Mouse (Mus musculus) midbrain, postnatal 0 days (tissue): ENCODE measurements at regions not wholly inside any gene's neighbourhood (a gene's known extent, or its start where the extent isn't known, plus 50 kb on each side); places are given as distances from the start of the nearest gene placed in this dataset.

ENCODE experiments used
- ATAC-seq: fragments of 200-750 bp; cut with Nextera tagmentation; 2 replicates; pipeline ENCODE4 v1.8.0; 2017; ENCODE audit warnings: moderate number of reproducible peaks, mild to moderate bottlenecking, moderate TSS enrichment, moderate library complexity; ENCODE audit not compliant: low FRiP score
- DNase-seq: peaks from one replicate; pipeline ENCODE4 v3.0.0-alpha.2; 2015; ENCODE audit warnings: low spot score
- H3K27ac ChIP-seq: fragments of 300-500 bp; sonication (generic); 2 replicates; pipeline ENCODE4 v1.5.1; 2014; ENCODE audit warnings: low read depth, mild to moderate bottlenecking, low read length, mixed read lengths
- H3K27me3 ChIP-seq: fragments of 300-500 bp; sonication (generic); 2 replicates; pipeline ENCODE4 v1.6.1; 2014; ENCODE audit warnings: low read length, control low read depth, mixed read lengths; ENCODE audit not compliant: insufficient read depth
- H3K36me3 ChIP-seq: fragments of 300-500 bp; sonication (generic); 2 replicates; pipeline ENCODE4 v1.6.1; 2014; ENCODE audit warnings: low read length, control low read depth, mixed read lengths; ENCODE audit not compliant: insufficient read depth
- H3K4me1 ChIP-seq: fragments of 300-500 bp; sonication (generic); 2 replicates; pipeline ENCODE4 v1.6.1; 2014; ENCODE audit warnings: mild to moderate bottlenecking, control low read depth, antibody characterized with exemption, low read length, mixed read lengths; ENCODE audit not compliant: insufficient read depth
- H3K4me2 ChIP-seq: fragments of 300-500 bp; sonication (generic); 2 replicates; pipeline ENCODE4 v1.6.1; 2014; ENCODE audit warnings: low read depth, mild to moderate bottlenecking, low read length, mixed read lengths; ENCODE audit not compliant: poor library complexity, severe bottlenecking
- H3K4me3 ChIP-seq: fragments of 300-500 bp; sonication (generic); 2 replicates; pipeline ENCODE4 v1.5.1; 2014; ENCODE audit warnings: low read depth, mild to moderate bottlenecking, low read length, moderate library complexity
- H3K9ac ChIP-seq: fragments of 300-500 bp; sonication (generic); replicated peaks from 2 replicates; pipeline ENCODE4 v1.6.1; 2014; ENCODE audit warnings: mild to moderate bottlenecking, low read length, moderate library complexity, mixed read lengths; ENCODE audit not compliant: poor library complexity, severe bottlenecking
- H3K9me3 ChIP-seq: fragments of 300-500 bp; sonication (generic); 2 replicates; pipeline ENCODE4 v1.6.1; 2016; ENCODE audit warnings: low read length, control low read depth
- CTCF ChIP-seq: IDR thresholded peaks from 2 replicates; pipeline ENCODE4 v1.5.1; 2016; ENCODE audit warnings: antibody characterized with exemption, mild to moderate bottlenecking
- WGBS: fragments of 180-500 bp; shearing (Covaris S2); extraction: QIAGEN DNeasy Blood & Tissue Kit; methylation state at CpG from one replicate; pipeline ENCODE4 v1.1.7; 2014; 5-methylcytosine and 5-hydroxymethylcytosine counted together

GRCm38 (mm10) chr9:47358400-47358767 is 171.6 kb upstream of the Cadm1 start:
- WGBS = 61% methylated on average over 4 of the region's 4 CpGs
- no peaks in the 10 kb centered on the region for H3K36me3 ChIP-seq
- no peak overlapping the region for H3K27ac ChIP-seq
- no peak for TF ChIP-seq CTCF
- no peak overlapping the region for H3K9ac ChIP-seq
- ATAC-seq (no peak), DNase-seq (no peak)
- no peak overlapping the region for H3K4me3 ChIP-seq
- 0 out of 2 replicates have a peak, but pooled peaks cover 3% of the 10 kb centered on the region for H3K27me3 ChIP-seq
- peaks cover 17% of the 10 kb centered on the region for H3K4me1 ChIP-seq
- no peak overlapping the region for H3K4me2 ChIP-seq
- H3K9me3 ChIP-seq = no peaks in the 10 kb centered on the region

DNA sequence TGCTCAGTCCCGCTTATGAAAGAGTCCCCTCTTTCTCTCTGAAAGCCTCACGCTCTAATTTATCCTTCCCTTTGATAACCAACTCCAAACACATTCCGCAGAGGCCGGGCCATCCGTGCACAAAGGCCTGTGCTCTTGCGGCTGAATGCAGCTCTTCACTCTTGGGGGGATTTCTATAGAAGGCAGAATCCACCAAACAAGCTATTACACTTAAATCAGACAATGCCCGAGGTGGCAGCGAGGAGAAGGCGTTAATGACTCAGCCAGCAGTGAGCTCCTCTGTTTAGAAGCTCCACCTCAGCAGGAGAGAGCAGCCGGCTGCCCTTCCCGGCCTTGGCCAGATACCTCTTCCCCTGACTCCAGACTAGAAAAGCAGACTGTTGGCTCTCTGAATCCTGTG is 166.9 kb upstream of the Cadm1 start:
- ATAC-seq (no peak), DNase-seq (no peak)
- no peak for TF ChIP-seq CTCF
- WGBS = 14% methylated on average over 11 of the region's 11 CpGs
- H3K4me3 ChIP-seq = no peak overlapping the region
- H3K36me3 ChIP-seq = no peaks in the 10 kb centered on the region
- H3K4me1 ChIP-seq = peaks cover 11% of the 10 kb centered on the region
- no peaks in the 10 kb centered on the region for H3K9me3 ChIP-seq
- H3K27ac ChIP-seq = no peak overlapping the region
- peaks cover 6% of the 10 kb centered on the region; the same call in 1 of the 2 replicates for H3K27me3 ChIP-seq
- H3K9ac ChIP-seq = no peak overlapping the region
- H3K4me2 ChIP-seq = no peak overlapping the region

DNA sequence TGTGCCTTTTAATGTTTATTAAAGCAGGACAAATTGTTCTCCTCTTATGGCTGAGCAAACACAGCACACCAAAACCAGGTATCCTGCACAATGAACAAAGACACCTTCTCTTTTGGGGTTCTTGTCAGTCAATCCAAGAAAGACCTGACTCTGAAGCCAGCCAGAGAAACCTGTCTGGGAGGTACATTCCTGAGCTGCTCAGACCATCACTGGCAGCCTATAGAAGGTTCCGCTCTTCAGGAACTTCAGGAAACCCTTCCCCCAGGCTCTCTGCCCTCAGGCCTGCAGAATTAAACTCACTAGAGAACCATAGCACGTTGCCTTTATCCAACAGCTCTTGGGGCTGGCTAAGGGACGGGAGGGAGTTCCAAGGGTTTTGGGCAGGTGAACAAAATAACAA is 165.2 kb upstream of the Cadm1 start:
- Histone ChIP-seq H3K4me3 (no peak overlapping the region), H3K9me3 (no peaks in the 10 kb centered on the region), H3K36me3 (no peaks in the 10 kb centered on the region), H3K27ac (no peak overlapping the region), H3K9ac (no peak overlapping the region), H3K4me1 (peaks cover 12% of the 10 kb centered on the region), H3K4me2 (no peak overlapping the region), H3K27me3 (peaks cover 3% of the 10 kb centered on the region; the same call in 1 of the 2 replicates)
- no peak for ATAC-seq
- no peak for DNase-seq
- TF ChIP-seq CTCF = no peak
- WGBS = 83% methylated on average over 3 of the region's 3 CpGs

- peak; percentile 14; the same call in 1 of the 2 replicates for TF ChIP-seq CTCF
- peak overlapping the region; percentile 33 for H3K4me3 ChIP-seq
- no peak; the same call in 1 of the 2 replicates for ATAC-seq
- no peaks in the 10 kb centered on the region for H3K9me3 ChIP-seq
- H3K4me1 ChIP-seq = peaks cover 12% of the 10 kb centered on the region
- H3K4me2 ChIP-seq = peak overlapping the region; percentile 63
- no peaks in the 10 kb centered on the region for H3K36me3 ChIP-seq
- peaks cover 3% of the 10 kb centered on the region; the same call in 1 of the 2 replicates for H3K27me3 ChIP-seq
- no peak overlapping the region for H3K27ac ChIP-seq
- H3K9ac ChIP-seq = no peak overlapping the region
- DNase-seq = peak; percentile 53
- WGBS = 13% methylated on average over 17 of the region's 17 CpGs
Observed at GRCm38 (mm10) chr9:47367266-47367957, 162.6 kb upstream of the Cadm1 start.

DNA sequence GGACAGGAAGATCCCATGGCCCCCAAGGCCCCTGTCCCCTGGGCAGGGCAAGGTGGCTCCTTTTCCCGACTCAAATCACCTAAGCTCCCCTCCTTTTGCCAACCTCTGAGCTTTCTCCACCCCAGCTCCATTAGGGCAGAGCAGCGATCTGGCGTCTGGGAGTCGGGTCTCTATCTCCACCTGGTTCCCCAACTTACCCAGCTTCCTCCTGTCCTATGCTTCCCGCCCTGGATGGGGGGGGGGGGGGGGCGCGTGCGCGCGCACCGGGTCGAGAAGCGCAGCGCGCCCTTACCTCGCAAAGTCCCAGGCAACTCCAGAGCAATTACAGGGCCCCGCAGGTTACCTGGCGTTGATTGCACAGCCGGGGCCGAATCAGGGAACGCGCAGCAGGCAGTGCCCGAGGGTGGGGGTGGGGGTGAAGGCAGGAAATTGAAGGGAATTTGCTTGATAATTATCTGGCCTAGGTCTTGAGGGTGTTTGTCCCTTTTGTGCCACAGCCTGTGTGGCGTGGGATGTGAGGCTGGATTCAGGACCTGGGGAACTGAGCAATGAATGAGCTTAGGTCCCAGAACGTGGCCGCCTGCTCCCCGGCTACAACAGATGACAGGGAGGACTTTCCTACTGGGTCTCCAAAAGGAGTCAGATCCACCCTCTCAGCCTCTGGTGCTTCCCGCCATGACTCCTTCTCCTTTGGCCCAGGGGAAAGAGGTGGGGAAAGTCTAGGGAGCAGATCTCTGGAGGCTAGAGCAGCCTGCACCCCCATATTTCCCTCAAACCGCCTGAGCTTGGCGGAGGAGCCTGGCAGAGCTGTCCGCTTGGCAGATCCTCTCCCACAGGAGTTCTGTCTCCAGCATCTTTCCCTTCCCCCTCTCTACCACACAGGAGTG is 161.7 kb upstream of the Cadm1 start:
- Histone ChIP-seq H3K27ac (no peak overlapping the region), H3K4me2 (peak overlapping the region; percentile 63), H3K4me3 (peak overlapping the region; percentile 33), H3K9ac (no peak overlapping the region), H3K27me3 (peaks cover 3% of the 10 kb centered on the region; the same call in 1 of the 2 replicates), H3K36me3 (no peaks in the 10 kb centered on the region), H3K4me1 (peaks cover 8% of the 10 kb centered on the region), H3K9me3 (no peaks in the 10 kb centered on the region)
- no peak for TF ChIP-seq CTCF
- 7% methylated on average over 29 of the region's 31 CpGs for WGBS
- DNase-seq (no peak), ATAC-seq (peak; percentile 44; the same call in 1 of the 2 replicates)

DNA sequence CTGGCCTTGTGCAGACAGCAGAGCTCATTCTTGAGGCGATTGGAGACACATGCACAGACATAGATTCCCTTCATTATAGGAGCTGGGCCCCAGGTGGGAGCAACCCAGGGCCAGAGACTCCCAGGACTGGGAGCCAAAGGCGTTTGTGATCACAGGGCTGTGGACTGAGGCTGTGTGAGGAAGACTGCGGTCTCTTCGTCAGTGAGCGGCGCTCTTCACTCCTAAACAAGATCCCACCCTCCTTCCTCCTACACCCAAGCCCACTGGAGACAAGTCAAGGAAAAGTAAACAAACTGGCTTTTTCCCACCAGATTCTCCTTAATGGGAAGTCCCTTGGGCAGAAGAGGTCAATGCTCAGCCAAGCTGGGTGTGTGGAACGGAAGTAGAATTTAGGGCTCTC is 157.7 kb upstream of the Cadm1 start:
- ATAC-seq (no peak), DNase-seq (no peak)
- no peak overlapping the region for H3K4me3 ChIP-seq
- no peak overlapping the region for H3K9ac ChIP-seq
- no peak overlapping the region for H3K4me2 ChIP-seq
- peaks cover 7% of the 10 kb centered on the region; the same call in 1 of the 2 replicates for H3K4me1 ChIP-seq
- no peaks in the 10 kb centered on the region for H3K36me3 ChIP-seq
- H3K27me3 ChIP-seq = 0 out of 2 replicates have a peak, but pooled peaks cover 2% of the 10 kb centered on the region
- H3K9me3 ChIP-seq = no peaks in the 10 kb centered on the region
- no peak for TF ChIP-seq CTCF
- WGBS = 90% methylated on average over 7 of the region's 7 CpGs
- H3K27ac ChIP-seq = no peak overlapping the region
